Mouse (Mus musculus): ENCODE data around the gene Vmn1r124. TPM values are rescaled to one million over a fixed set of nuclear protein-coding genes. Genes with fewer than 3 reads are reported as not detected.
"Not testable (repeated sequence)": the region's sequence is repeated elsewhere in the genome, so short reads cannot be mapped to it uniquely, and the experiment has no call there.

Vmn1r124 gene
- total RNA-seq (2021): not detected
- long read RNA-seq, experiment 1: 0 reads
- long read RNA-seq, experiment 2: 0 reads

- intact Hi-C loops (cut with DNase I; ENCODE audit: low total_unique reads); DNase-seq: not testable (repeated sequence)
Observed at GRCm38 (mm10) chr7:21260517-21260916, at the start of gene Vmn1r124. Gene Vmn1r124 (minus strand): TSS chr7:21260617.

GRCm38 (mm10) chr7:21301367-21301766 lies 41.0 kb upstream of the Vmn1r124 start, which contains the start of gene Vmn1r126:
Gene Vmn1r126 (minus strand): TSS chr7:21301467.
- DNase-seq; intact Hi-C loops (cut with DNase I; ENCODE audit: low total_unique reads): not testable (repeated sequence)

- DNase-seq; intact Hi-C loops (cut with DNase I; ENCODE audit: low total_unique reads): not testable (repeated sequence)
Observed at GRCm38 (mm10) chr7:21271879-21272278, 11.5 kb upstream of the Vmn1r124 start, which contains the start of gene Vmn1r125. Gene Vmn1r125 (plus strand): TSS chr7:21272179.

Other genes with a start within 250 kb of the Vmn1r124 start
- gene Vmn1r119, start 248.2 kb downstream of the Vmn1r124 start, total RNA-seq (2021): not detected
- gene Vmn1r120, start 206.8 kb downstream of the Vmn1r124 start, total RNA-seq (2021): not detected
- not detected for gene Vmn1r121, start 162.1 kb downstream of the Vmn1r124 start, total RNA-seq (2021)
- not detected for gene Vmn1r122, start 126.5 kb downstream of the Vmn1r124 start, total RNA-seq (2021)
- not detected for gene Vmn1r123, start 98.4 kb downstream of the Vmn1r124 start, total RNA-seq (2021)
- not detected for gene Gm5157, start 70.2 kb downstream of the Vmn1r124 start, total RNA-seq (2021)
- not detected for gene Vmn1r125, start 11.6 kb upstream of the Vmn1r124 start, total RNA-seq (2021)
- not detected for gene Vmn1r126, start 40.9 kb upstream of the Vmn1r124 start, total RNA-seq (2021)
- gene Vmn1r127, start 59.2 kb upstream of the Vmn1r124 start, total RNA-seq (2021): not detected
- gene Vmn1r128, start 88.8 kb upstream of the Vmn1r124 start, total RNA-seq (2021): not detected
- gene Vmn1r129, start 100.7 kb upstream of the Vmn1r124 start, total RNA-seq (2021): not detected
- not detected for gene Gm6882, start 172.1 kb upstream of the Vmn1r124 start, total RNA-seq (2021)